Mouse (Mus musculus) spleen, adult 2 months (tissue): ENCODE data around the gene Tmcc1. TPM values are rescaled to one million over a fixed set of nuclear protein-coding genes. Genes with fewer than 3 reads are reported as not detected.

ENCODE experiments used
- DNase-seq, 2 experiments: peaks; one replicate each; pipeline versions ENCODE4 v3.0.0 to v3.0.0-alpha.2; 2012 to 2021; ENCODE audit warnings: low spot score in 2 of 2, low read depth in 1 of 2
- H3K27ac ChIP-seq: fragments of 200-500 bp; 2 replicates; pipeline ENCODE4 v1.5.1; 2012; ENCODE audit warnings: low read length, inconsistent platforms; ENCODE audit not compliant: insufficient read depth
- H3K27me3 ChIP-seq: fragments of 200-500 bp; 2 replicates; pipeline ENCODE4 v1.6.1; 2012; ENCODE audit warnings: mild to moderate bottlenecking, moderate library complexity, low read length, inconsistent platforms; ENCODE audit not compliant: control insufficient read depth, insufficient read depth
- H3K36me3 ChIP-seq: fragments of 200-500 bp; 2 replicates; pipeline ENCODE4 v1.6.1; 2012; ENCODE audit warnings: mild to moderate bottlenecking, low read length, inconsistent platforms; ENCODE audit not compliant: control insufficient read depth, insufficient read depth
- H3K4me1 ChIP-seq: fragments of 200-500 bp; 2 replicates; pipeline ENCODE4 v1.6.1; 2011; ENCODE audit warnings: inconsistent platforms; ENCODE audit not compliant: control insufficient read depth, insufficient read depth, insufficient read length
- H3K4me3 ChIP-seq: fragments of 200-500 bp; 2 replicates; pipeline ENCODE4 v1.5.1; 2011; ENCODE audit warnings: mild to moderate bottlenecking, inconsistent platforms; ENCODE audit not compliant: insufficient read depth, insufficient read length; ENCODE audit errors: extremely low read depth
- CTCF ChIP-seq: fragments of 200-500 bp; IDR thresholded peaks from 2 replicates; pipeline ENCODE4 v1.5.1; 2011; ENCODE audit warnings: mild to moderate bottlenecking, inconsistent platforms; ENCODE audit not compliant: insufficient read depth, insufficient read length, insufficient replicate concordance; ENCODE audit errors: extremely low read depth
- POLR2A ChIP-seq: fragments of 200-500 bp; IDR thresholded peaks from 2 replicates; pipeline ENCODE4 v1.6.1; 2011; ENCODE audit warnings: low read depth, low read length, inconsistent platforms
- WGBS: fragments of 180-500 bp; shearing (Covaris S2); methylation state at CpG from one replicate; pipeline ENCODE4 v1.1.7; 2018; 5-methylcytosine and 5-hydroxymethylcytosine counted together
- polyA plus RNA-seq: library from polyadenylated mRNA; depleted of rRNA; stranded (reverse); fragments of >200 nt; gene quantifications from 2 replicates; pipeline ENCODE4 v1.2.3, GENCODE M21; 2012

Gene Tmcc1
- polyA plus RNA-seq, 1 experiment, result 7.6 TPM

DNA sequence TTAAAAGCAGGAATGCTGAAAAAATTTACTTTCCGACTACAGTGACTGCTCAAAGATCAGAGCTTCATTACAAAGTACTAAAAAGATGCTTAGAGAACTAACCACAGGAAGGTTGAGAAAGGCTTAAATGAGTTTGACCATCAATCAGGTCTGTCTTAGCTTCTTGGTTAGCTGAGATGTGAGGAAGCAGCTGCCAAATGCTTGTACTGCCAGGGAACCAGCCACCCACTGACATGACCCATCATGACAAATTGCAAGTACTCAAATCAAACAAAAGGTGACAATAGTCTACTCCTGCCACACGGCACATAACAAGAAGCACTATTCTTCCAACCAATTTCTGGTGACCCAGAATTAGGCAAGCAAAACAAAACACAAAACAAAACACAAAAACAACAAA is 111.9 kb downstream of the Tmcc1 start:
- Histone ChIP-seq H3K27ac (no peak overlapping the region), H3K4me1 (no peaks in the 10 kb centered on the region), H3K4me3 (no peak overlapping the region), H3K36me3 (no peaks in the 10 kb centered on the region), H3K27me3 (no peaks in the 10 kb centered on the region)
- no peak for DNase-seq
- WGBS, result 92% methylated on average over 2 of the region's 2 CpGs
- TF ChIP-seq POLR2A (no peak), CTCF (no peak)

DNA sequence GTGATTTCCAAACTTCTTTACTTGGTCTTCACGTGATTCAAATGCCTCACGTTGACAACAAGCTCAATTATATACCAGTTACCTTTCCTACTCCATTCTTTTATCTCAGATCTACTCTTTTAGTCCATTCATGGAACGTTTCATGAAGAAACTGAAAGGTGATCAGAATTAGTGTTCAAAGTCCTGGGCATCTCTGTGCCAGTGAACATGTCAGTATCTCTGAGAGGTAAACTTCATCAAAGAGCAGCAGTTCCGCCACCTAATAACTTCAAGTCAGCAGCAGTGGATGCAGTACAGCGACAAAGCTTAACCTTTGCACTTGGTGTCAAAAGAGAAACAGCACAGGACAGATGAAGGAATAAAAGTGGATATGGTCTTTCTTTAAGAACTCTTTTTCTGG is 112.5 kb downstream of the Tmcc1 start:
- DNase-seq, result no peak
- H3K36me3 ChIP-seq, result no peaks in the 10 kb centered on the region
- H3K27ac ChIP-seq, result no peak overlapping the region
- TF ChIP-seq POLR2A, result no peak
- H3K4me1 ChIP-seq, result no peaks in the 10 kb centered on the region
- WGBS, result 94% methylated on average over 5 of the region's 5 CpGs
- no peak overlapping the region for H3K4me3 ChIP-seq
- no peaks in the 10 kb centered on the region for H3K27me3 ChIP-seq

DNA sequence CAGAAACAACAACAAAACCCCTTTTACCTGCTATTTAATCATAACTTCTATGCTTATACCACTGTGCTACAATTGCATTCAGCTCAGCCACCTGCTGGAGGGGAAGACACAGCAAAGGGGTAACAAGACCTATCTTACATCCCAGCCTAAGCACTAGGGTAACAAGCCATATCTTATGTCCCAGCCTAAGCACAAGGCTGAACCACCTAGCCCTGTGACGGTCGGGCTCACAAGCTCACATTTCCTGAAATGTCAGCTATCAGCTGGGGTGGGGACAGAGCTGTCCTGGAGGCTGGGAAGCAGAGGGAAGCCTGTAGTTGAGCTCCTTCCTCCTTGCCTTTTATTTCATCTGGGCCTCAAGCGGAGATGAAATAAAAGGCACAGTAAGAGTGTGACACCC is 115.7 kb downstream of the Tmcc1 start:
- DNase-seq, result no peak
- no peaks in the 10 kb centered on the region for H3K36me3 ChIP-seq
- H3K4me1 ChIP-seq, result no peaks in the 10 kb centered on the region
- no peak for TF ChIP-seq CTCF
- no peak for TF ChIP-seq POLR2A
- 81% methylated on average over 3 of the region's 3 CpGs for WGBS
- no peaks in the 10 kb centered on the region for H3K27me3 ChIP-seq
- H3K4me3 ChIP-seq, result no peak overlapping the region
- no peak overlapping the region for H3K27ac ChIP-seq

DNA sequence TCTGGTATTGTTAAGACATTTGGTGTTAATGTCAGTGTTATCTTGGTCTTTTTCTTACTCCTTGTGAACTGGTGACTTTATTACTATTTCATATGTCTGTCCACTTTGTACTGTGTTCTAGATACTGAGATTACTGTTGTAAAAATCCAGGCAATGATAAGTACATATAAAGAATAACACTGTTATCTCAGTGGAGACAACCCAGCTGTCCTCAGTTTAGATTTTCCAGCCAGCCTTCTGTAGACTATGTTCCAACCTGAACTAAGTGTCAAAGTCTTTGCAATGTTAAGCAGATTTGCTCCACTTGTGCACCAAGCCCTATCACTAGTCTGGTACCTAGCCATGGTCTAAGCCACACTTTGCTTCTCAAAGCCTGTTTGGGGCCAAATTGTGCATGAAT is 118.4 kb downstream of the Tmcc1 start:
- H3K36me3 ChIP-seq, result no peaks in the 10 kb centered on the region
- no peaks in the 10 kb centered on the region for H3K27me3 ChIP-seq
- H3K4me3 ChIP-seq, result no peak overlapping the region
- TF ChIP-seq CTCF, result no peak
- no peak for TF ChIP-seq POLR2A
- H3K27ac ChIP-seq, result no peak overlapping the region
- no peaks in the 10 kb centered on the region for H3K4me1 ChIP-seq
- DNase-seq, result no peak

DNA sequence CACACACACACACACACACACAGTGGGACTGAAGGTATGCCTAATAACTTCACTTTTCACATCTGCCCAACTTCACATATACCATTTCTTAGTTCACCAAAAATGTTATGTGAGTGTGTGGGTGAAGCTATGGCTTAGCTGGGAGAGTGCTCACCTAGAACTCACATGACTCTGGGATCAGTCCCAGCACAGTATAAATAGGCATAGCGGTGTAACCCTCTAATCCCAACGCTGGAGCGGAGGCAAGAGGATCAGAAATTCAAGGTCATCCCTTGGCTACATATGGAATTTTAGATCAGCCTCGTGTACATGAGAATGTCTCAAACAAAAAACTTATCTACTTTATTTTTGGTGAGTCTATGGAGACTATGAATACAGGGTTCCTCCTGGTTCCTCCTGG is 119.7 kb downstream of the Tmcc1 start:
- no peak overlapping the region for H3K27ac ChIP-seq
- 89% methylated on average over 4 of the region's 4 CpGs for WGBS
- no peaks in the 10 kb centered on the region for H3K27me3 ChIP-seq
- no peaks in the 10 kb centered on the region for H3K4me1 ChIP-seq
- H3K36me3 ChIP-seq, result no peaks in the 10 kb centered on the region
- TF ChIP-seq POLR2A (no peak), CTCF (no peak)
- DNase-seq, result no peak
- no peak overlapping the region for H3K4me3 ChIP-seq

DNA sequence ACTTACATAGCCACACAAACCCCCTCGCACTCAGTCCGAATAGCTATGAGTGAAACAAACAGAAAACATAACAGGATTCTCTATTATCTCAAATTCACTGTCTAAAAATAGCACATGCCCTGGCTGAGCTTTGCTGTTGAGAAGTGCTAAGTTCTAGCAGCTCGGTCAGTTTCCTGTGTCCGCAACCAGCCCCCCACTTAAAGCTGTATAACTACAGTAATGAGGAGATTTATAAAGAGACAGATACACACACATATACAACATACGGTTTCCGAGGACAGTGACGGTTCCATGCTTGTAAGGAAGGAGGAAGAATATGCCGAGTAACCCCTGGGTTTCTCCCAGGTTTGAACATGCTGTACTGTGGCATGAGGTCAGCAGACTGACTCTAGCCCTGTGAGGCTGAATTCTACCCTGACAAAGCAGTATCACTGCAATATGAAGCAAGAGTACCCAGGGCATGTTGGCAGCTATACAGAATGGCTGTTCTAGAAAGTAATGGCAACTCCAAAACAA is 120.5 kb downstream of the Tmcc1 start:
- H3K27ac ChIP-seq, result no peak overlapping the region

DNA sequence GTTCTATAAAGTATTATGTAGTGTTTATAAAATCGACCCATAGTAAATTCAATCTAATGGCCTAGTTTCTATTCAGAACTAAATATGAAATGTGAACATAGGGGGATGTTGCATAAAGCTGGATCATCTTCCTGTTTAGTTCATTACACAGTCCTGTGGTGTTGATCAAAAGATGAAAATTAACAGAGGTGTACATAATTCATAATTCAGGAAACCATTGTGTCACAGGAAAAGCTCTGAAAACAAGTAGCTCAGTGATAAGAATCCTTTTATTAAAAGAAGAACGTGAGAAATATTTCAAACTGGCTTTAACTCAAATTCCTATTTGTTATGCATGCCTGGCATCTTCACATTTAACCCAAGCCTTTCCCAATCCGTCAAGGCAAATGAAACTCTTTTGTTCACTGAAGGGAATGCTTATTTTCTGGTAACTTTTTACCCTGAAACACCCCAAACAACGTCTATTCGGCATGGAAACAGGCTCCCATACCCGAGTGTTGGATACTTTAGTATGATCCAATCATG is 121.0 kb downstream of the Tmcc1 start:
- no peak for TF ChIP-seq CTCF
- no peak for TF ChIP-seq POLR2A
- Histone ChIP-seq H3K4me1 (no peaks in the 10 kb centered on the region), H3K4me3 (no peak overlapping the region), H3K27ac (no peak overlapping the region), H3K36me3 (no peaks in the 10 kb centered on the region), H3K27me3 (no peaks in the 10 kb centered on the region)
- whole genome bisulfite sequencing, result 49% methylated on average over 6 of the region's 6 CpGs
- no peak for DNase-seq

More for the DNA sequence above, 120.5 kb downstream of the Tmcc1 start:
- DNase-seq, result no peak
- Histone ChIP-seq H3K36me3 (no peaks in the 10 kb centered on the region), H3K4me1 (no peaks in the 10 kb centered on the region), H3K4me3 (no peak overlapping the region), H3K27me3 (no peaks in the 10 kb centered on the region)
- no peak for TF ChIP-seq POLR2A
- TF ChIP-seq CTCF, result no peak
- WGBS, result 51% methylated on average over 8 of the region's 8 CpGs
